Mouse (Mus musculus) heart, embryonic 14.5 days (tissue): ENCODE results near the gene Gcnt3. TPM values are rescaled to one million over a fixed set of nuclear protein-coding genes. Genes with fewer than 3 reads are reported as not detected.
A peak's percentile ranks its signal among the peaks of the same experiment; 100 is the strongest.

ENCODE experiments used
- ATAC-seq: fragments of 200-750 bp; cut with Nextera tagmentation; 2 replicates; pipeline ENCODE4 v1.8.0; 2017; ENCODE audit warnings: low read depth, moderate TSS enrichment; ENCODE audit not compliant: insufficient number of reproducible peaks, insufficient read depth, low FRiP score
- H3K27ac ChIP-seq, 2 experiments: fragments of 200-500 bp in 1 of 2; fragments of 300-500 bp in 1 of 2; sonication (generic) in 1 of 2; replicated peaks in 1 of 2; 2 replicates each; pipeline ENCODE4 v1.5.1; 2012 to 2014; ENCODE audit warnings: low read depth in 2 of 2, low read length in 2 of 2, control low read depth in 1 of 2, mild to moderate bottlenecking in 1 of 2, mixed read lengths in 1 of 2; ENCODE audit not compliant: control insufficient read depth in 1 of 2, insufficient read depth in 1 of 2
- H3K27me3 ChIP-seq: fragments of 300-500 bp; sonication (generic); 2 replicates; pipeline ENCODE4 v1.6.1; 2014; ENCODE audit warnings: mild to moderate bottlenecking, low read length, control low read depth; ENCODE audit not compliant: control insufficient read depth, insufficient read depth
- H3K36me3 ChIP-seq: fragments of 300-500 bp; sonication (generic); 2 replicates; pipeline ENCODE4 v1.6.1; 2014; ENCODE audit warnings: mild to moderate bottlenecking, control low read depth, low read length, mixed read lengths; ENCODE audit not compliant: control insufficient read depth, insufficient read depth
- H3K4me1 ChIP-seq, 2 experiments: fragments of 200-500 bp in 1 of 2; fragments of 300-500 bp in 1 of 2; sonication (generic) in 1 of 2; 2 replicates each; pipeline ENCODE4 v1.6.1; 2012 to 2014; ENCODE audit warnings: low read length in 2 of 2, control low read depth in 1 of 2, mixed read lengths in 1 of 2; ENCODE audit not compliant: control insufficient read depth in 2 of 2, insufficient read depth in 2 of 2
- H3K4me2 ChIP-seq: fragments of 300-500 bp; sonication (generic); 2 replicates; pipeline ENCODE4 v1.6.1; 2014; ENCODE audit warnings: mild to moderate bottlenecking, low read length
- H3K4me3 ChIP-seq, 2 experiments: fragments of 200-500 bp in 1 of 2; fragments of 300-500 bp in 1 of 2; sonication (generic) in 1 of 2; 2 replicates each; pipeline ENCODE4 v1.5.1; 2012 to 2014; ENCODE audit warnings: low read length in 2 of 2, mild to moderate bottlenecking in 2 of 2, control low read depth in 1 of 2, low read depth in 1 of 2, moderate library complexity in 1 of 2; ENCODE audit not compliant: control insufficient read depth in 1 of 2, insufficient read depth in 1 of 2
- H3K9ac ChIP-seq: fragments of 300-500 bp; sonication (generic); 2 replicates; pipeline ENCODE4 v1.6.1; 2014; ENCODE audit warnings: mild to moderate bottlenecking, low read length
- H3K9me3 ChIP-seq: fragments of 300-500 bp; sonication (generic); 2 replicates; pipeline ENCODE4 v1.6.1; 2016; ENCODE audit warnings: low read length, control low read depth; ENCODE audit not compliant: control insufficient read depth
- WGBS: fragments of 180-500 bp; shearing (Covaris S2); extraction: QIAGEN DNeasy Blood & Tissue Kit; methylation state at CpG from one replicate; pipeline ENCODE4 v1.1.7; 2014; 5-methylcytosine and 5-hydroxymethylcytosine counted together
- polyA plus RNA-seq: library from polyadenylated mRNA; unstranded; fragments of >200 nt; fragmentation: Nextera tagmentation; extraction: Ambion mirVana; gene quantifications from 2 replicates; pipeline ENCODE4 v1.2.1, GENCODE M21; 2014

Gcnt3 gene
- polyA plus RNA-seq, 1 experiment from 2014 or later, result not detected

DNA sequence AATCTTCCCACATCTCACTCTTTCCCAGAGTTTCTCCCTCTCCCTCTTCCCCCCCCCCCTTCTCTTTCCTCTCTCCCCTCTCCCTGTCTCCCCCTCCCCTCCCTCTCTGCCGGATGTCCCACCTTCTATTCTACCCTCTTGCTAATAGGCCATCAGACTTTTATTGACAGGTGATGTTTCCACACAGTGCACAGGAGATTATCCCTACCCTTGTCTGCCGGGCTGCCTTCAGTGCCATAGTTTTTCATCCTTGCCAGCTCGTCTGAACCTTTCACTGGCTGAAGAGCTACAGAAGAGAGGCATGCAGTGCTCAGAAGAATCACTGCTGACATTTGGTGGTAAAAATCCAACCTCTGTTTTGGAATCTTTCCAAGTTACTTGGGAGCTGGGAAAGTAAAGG is 15.5 kb upstream of the Gcnt3 start:
- Histone ChIP-seq H3K4me2 (no peak overlapping the region), H3K4me1 (peaks cover 3 to 13% of the 10 kb centered on the region in 2 experiments; a peak in 2 of 4 replicates), H3K36me3 (no peaks in the 10 kb centered on the region), H3K4me3 (no peak overlapping the region), H3K9me3 (0 out of 2 replicates have a peak, but pooled peaks cover 3% of the 10 kb centered on the region), H3K27me3 (no peaks in the 10 kb centered on the region), H3K9ac (no peak overlapping the region), H3K27ac (no peak overlapping the region)
- ATAC-seq, result no peak
- 33% methylated on average over 3 of the region's 3 CpGs for WGBS

DNA sequence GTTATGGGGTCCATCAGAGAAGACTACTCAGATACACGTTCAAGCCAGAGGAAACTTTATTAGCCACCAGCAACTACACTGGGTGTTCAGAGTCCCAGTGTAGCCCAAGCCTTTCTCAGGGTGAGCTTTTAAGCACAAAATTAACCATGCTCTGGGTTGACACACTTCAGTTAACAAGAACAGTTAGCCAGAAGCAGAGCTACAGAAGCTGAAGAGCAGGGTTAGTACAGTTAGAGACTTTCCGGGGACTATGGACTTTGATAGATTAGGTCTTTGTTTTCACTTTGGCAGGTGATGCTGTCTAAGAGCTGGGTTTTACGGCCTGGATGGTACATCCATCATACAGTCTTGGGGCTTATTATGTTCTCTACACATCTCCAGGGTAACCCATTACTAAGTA is 14.8 kb upstream of the Gcnt3 start:
- 81% methylated on average over 3 of the region's 3 CpGs for WGBS
- no peak overlapping the region for H3K27ac ChIP-seq
- H3K9ac ChIP-seq, result no peak overlapping the region
- no peak overlapping the region for H3K4me2 ChIP-seq
- H3K4me1 ChIP-seq, result peaks cover 3 to 13% of the 10 kb centered on the region in 2 experiments; a peak in 2 of 4 replicates
- ATAC-seq, result no peak
- no peaks in the 10 kb centered on the region for H3K27me3 ChIP-seq
- H3K36me3 ChIP-seq, result no peaks in the 10 kb centered on the region
- H3K4me3 ChIP-seq, result no peak overlapping the region
- 0 out of 2 replicates have a peak, but pooled peaks cover 3% of the 10 kb centered on the region for H3K9me3 ChIP-seq

DNA sequence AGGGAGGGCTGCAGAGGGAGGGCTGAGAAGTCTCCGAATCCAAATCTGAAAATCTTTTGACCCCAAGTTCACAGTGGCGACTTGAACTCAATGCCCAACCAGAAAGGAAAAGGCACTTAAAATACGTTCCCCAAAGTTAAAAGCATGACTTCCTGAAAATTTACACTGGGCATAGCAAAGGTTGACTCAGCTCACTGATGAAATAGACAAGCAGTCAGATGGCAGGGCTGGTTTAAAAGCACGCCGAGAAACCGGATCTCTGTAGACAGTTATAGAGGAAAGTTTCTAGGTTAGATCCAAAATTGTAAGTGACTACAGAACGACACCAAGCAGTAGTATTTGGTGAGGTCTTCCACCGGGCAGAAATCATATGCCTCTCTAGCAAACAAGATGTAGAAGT is 12.0 kb upstream of the Gcnt3 start:
- Histone ChIP-seq H3K4me3 (no peak overlapping the region), H3K9ac (no peak overlapping the region), H3K27ac (0 out of 4 replicates have a peak overlapping the region, but pooled peaks of 1 of the 2 experiments have one; percentile 37), H3K4me1 (peaks cover 5 to 17% of the 10 kb centered on the region in 2 experiments), H3K4me2 (no peak overlapping the region), H3K9me3 (no peaks in the 10 kb centered on the region), H3K27me3 (no peaks in the 10 kb centered on the region), H3K36me3 (no peaks in the 10 kb centered on the region)
- WGBS, result 57% methylated on average over 8 of the region's 8 CpGs
- ATAC-seq, result no peak

DNA sequence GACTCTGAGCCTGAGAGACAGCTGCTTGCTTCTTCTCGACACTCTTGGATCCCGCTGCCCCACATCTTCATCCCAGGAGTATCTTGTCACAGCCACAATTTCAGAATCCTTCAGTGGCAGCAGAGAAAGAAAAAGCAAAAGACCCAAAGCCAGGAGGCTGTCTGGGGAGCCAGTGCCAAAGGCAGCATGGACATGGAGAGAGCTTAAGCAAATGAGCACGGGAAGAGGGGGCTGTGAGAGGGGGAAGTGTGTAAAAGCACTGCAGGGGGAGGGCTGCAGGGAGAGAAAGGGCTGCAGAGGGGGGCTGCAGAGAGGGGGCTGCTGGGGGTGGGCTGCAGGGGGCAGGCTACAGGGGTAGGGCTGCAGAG is 11.5 kb upstream of the Gcnt3 start:
- no peak overlapping the region for H3K4me2 ChIP-seq

DNA sequence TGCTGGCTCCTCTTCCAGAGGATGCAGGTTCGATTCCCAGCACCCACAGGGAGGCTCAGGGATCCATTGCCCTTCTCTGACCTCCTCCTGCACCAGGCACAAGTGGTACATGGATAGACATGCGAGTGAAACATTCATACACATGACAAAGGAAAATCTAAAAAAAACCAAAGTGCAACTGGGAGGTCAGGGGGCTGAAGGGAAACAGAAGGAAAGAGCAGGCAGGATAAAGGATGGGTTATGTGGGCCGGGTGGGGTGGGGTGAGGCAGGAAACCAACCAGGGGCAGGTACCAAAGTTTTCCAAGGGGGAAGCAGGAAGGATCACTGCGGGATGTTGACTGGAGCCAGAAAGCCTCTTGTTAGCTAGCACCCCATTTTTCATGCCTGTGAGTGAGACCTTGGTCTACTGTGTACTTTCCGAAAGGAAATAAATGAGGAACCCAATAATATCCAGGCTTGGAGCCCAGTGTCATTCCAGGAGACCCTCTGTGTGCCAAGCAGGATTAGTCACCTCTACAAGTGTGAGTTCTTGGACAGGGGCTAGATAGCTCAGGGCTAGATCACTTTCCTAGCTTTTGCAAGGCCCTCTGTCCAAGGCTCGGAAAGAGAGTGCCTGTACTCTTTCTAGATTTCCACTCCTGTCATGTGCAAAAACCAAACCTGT is 11.0 kb upstream of the Gcnt3 start:
- H3K4me3 ChIP-seq, result no peak overlapping the region
- H3K4me2 ChIP-seq, result no peak overlapping the region
- ATAC-seq, result no peak
- H3K9me3 ChIP-seq, result no peaks in the 10 kb centered on the region
- H3K9ac ChIP-seq, result no peak overlapping the region
- peaks cover 5 to 17% of the 10 kb centered on the region in 2 experiments for H3K4me1 ChIP-seq
- WGBS, result 50% methylated on average over 6 of the region's 6 CpGs
- no peaks in the 10 kb centered on the region for H3K36me3 ChIP-seq
- no peaks in the 10 kb centered on the region for H3K27me3 ChIP-seq
- H3K27ac ChIP-seq, result peak overlapping the region; percentile 18 to 37; a peak in 2 of 4 replicates

More for the DNA sequence above, 11.5 kb upstream of the Gcnt3 start:
- Histone ChIP-seq H3K36me3 (no peaks in the 10 kb centered on the region), H3K9ac (no peak overlapping the region), H3K27ac (peak overlapping the region; percentile 18 to 37; a peak in 2 of 4 replicates), H3K4me1 (peaks cover 5 to 17% of the 10 kb centered on the region in 2 experiments), H3K4me3 (no peak overlapping the region), H3K9me3 (no peaks in the 10 kb centered on the region), H3K27me3 (no peaks in the 10 kb centered on the region)
- 31% methylated on average over 3 of the region's 3 CpGs for WGBS
- ATAC-seq, result no peak

DNA sequence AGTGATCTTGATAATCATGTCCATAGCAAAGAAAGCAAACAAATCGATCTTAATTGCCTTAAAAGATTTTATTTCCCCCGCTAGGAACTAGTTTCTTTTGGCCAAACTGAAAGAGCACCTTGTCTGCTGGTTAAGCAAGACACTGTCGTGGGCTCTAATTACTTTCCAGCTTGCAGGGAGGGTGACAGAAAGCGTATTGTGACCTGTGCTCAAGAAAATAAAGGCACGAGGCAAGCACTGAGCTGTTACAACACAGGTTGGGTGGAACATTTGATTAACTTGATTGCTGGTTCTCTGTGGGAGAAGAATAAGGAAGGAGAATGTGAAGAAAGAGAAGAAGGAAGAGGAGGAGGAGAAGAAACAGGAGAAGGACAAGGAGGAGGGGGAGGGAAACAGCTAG is 10.4 kb upstream of the Gcnt3 start:
- Histone ChIP-seq H3K4me3 (no peak overlapping the region), H3K27me3 (no peaks in the 10 kb centered on the region), H3K9ac (no peak overlapping the region), H3K27ac (no peak overlapping the region), H3K4me2 (no peak overlapping the region), H3K4me1 (peaks cover 5 to 17% of the 10 kb centered on the region in 2 experiments), H3K9me3 (no peaks in the 10 kb centered on the region), H3K36me3 (no peaks in the 10 kb centered on the region)
- ATAC-seq, result no peak
- 58% methylated on average over 5 of the region's 5 CpGs for WGBS

DNA sequence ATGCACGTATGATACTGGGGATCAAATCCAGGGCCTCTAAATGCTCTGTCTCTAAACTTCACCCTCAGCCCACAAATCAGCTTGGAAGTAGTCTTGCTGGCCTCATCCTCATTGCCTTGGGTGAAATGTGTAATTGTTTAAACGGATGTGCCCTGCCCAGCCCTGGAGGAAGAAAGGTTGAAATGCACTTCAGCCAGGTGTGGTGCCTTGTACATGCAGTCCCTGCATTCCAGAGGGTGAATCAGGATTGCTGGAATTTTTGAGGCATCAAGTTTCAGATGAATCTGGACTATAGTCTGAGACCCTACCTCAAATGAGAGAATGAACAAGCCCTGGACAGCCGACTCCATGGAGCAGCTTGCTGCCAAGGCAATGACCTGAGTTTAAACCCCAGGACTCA is 10.0 kb upstream of the Gcnt3 start:
- H3K27me3 ChIP-seq, result no peaks in the 10 kb centered on the region
- H3K27ac ChIP-seq, result no peak overlapping the region
- 62% methylated on average over 3 of the region's 3 CpGs for WGBS
- no peak for ATAC-seq
- no peaks in the 10 kb centered on the region for H3K9me3 ChIP-seq
- no peak overlapping the region for H3K4me3 ChIP-seq
- no peak overlapping the region for H3K9ac ChIP-seq
- no peaks in the 10 kb centered on the region for H3K36me3 ChIP-seq
- H3K4me1 ChIP-seq, result peaks cover 5 to 17% of the 10 kb centered on the region in 2 experiments
- H3K4me2 ChIP-seq, result no peak overlapping the region

DNA sequence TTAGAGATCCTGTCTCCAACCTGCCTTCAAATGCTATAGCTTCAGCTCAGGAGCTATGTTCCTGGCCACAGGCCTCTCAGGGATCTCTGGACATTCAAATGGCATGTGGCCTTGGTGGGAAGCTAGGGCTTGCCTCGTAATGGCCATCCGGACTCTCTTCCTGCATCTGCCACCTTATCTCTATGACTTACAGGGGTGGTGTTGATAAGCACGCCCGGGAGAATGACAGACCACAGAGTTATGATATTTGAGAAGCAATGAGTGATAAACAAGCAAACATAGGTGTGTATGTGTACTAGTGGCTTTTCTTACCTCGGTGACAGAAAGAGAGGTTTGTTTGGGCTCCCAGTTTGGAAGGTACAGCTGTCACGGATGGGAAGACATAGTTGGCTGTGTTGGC is 8.4 kb upstream of the Gcnt3 start:
- Histone ChIP-seq H3K4me3 (no peak overlapping the region), H3K27me3 (no peaks in the 10 kb centered on the region), H3K9ac (no peak overlapping the region), H3K4me2 (no peak overlapping the region), H3K4me1 (peaks cover 5 to 17% of the 10 kb centered on the region in 2 experiments), H3K27ac (no peak overlapping the region), H3K9me3 (no peaks in the 10 kb centered on the region), H3K36me3 (no peaks in the 10 kb centered on the region)
- WGBS, result 32% methylated on average over 6 of the region's 6 CpGs
- ATAC-seq, result no peak
